13 mouse cellular contexts compared by ENCODE assay signal in the genomic region with DNA sequence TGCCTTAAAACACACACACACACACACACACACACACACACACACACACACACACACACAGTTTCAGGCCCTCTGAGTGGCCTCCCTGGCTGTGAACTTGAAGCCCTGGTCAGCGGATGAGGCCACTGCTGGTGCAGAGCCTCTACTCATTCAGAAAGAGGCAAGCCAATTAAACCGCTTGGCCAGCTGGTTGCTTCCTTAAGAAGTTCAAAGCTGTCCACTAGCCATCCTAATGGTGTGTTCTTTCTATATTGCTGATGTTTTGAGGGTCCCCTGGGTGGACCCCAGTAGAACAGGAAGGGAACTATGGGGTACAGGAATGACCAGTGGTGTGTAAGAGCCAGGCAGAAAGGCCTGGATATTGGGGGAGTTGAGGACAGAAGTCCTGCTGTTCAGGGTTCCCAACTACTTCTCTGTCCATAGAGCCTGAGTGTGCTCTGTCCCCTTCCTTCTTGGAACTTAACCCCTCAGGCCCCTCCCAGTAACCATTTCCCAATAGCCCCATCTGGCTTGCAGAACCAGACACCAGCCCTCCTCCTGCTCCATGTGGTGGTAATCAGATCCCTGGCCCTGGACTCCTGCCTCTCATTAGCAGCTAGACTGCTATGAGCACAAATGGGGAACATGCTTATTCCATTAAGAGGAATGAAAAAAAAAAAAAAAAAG.
DNase-seq lines count a peak whose midpoint lies in the region; ATAC-seq lines count a peak whose summit lies in the region.
"Had no signal": no experiment of that assay in that cellular context is flagged by ENCODE, and none has a peak within 500 bp of the region (broad histone marks: within the 10 kb centered on the region; RNA-seq: fewer than 3 reads in every experiment).

No protein-coding gene starts in this region.

- no peaks in the 10 kb centered on the region for H3K4me1 ChIP-seq in heart, embryonic 12.5 days (replicated peaks)
- H3K4me1 ChIP-seq: stomach, embryonic 15.5 days had no signal

- H3K9ac ChIP-seq in heart, embryonic 12.5 days: no peak overlapping the region
- H3K9ac ChIP-seq: stomach, embryonic 15.5 days had no signal

- no peak overlapping the region for H3K4me2 ChIP-seq in heart, embryonic 12.5 days
- H3K4me2 ChIP-seq: stomach, embryonic 15.5 days had no signal

- H3K27ac ChIP-seq in heart, embryonic 12.5 days (ENCODE audit: poor library complexity, severe bottlenecking): no peak overlapping the region
- H3K27ac ChIP-seq: heart, adult 2 months; stomach, embryonic 15.5 days had no signal

- no peak for ATAC-seq in heart, embryonic 12.5 days (ENCODE audit: insufficient number of reproducible peaks, low FRiP score)
- no peak for ATAC-seq in monocyte, adult 5-6 weeks (replicated peaks; ENCODE audit: insufficient number of reproducible peaks, low FRiP score, low TSS enrichment, poor library complexity, severe bottlenecking)
- ATAC-seq: CD4-positive, CD25-positive, alpha-beta regulatory T cell, adult 4 months had no signal

- no peaks in the 10 kb centered on the region for H3K27me3 ChIP-seq in heart, embryonic 12.5 days (replicated peaks)
- H3K27me3 ChIP-seq: stomach, embryonic 15.5 days had no signal

- no peak overlapping the region for H3K4me3 ChIP-seq in heart, embryonic 12.5 days
- H3K4me3 ChIP-seq: heart, adult 2 months; megakaryocyte, embryonic 14.5 days; stomach, embryonic 15.5 days had no signal

- H3K36me3 ChIP-seq in heart, embryonic 12.5 days: peaks cover 56% of the 10 kb centered on the region
- H3K36me3 ChIP-seq: stomach, embryonic 15.5 days had no signal

- H3K9me3 ChIP-seq in heart, embryonic 12.5 days (replicated peaks): no peaks in the 10 kb centered on the region
- H3K9me3 ChIP-seq: megakaryocyte, embryonic 14.5 days; stomach, embryonic 15.5 days had no signal

- 88% methylated on average over 2 of the region's 2 CpGs for WGBS in heart, embryonic 12.5 days

- DNase-seq in heart, adult 8-10 months (ENCODE audit: low spot score): peak; percentile 12
- peak; percentile 75 for DNase-seq in embryo, embryonic 10 days (ENCODE audit: low spot score)
- peak; percentile 92 for DNase-seq in forelimb bud, embryonic 11.5 days (ENCODE audit: low read depth, low spot score)
- DNase-seq in lung, postnatal 25 days (ENCODE audit: low spot score): peak; percentile 18
- DNase-seq in cerebellum, postnatal 14 days: no peak
- DNase-seq in B cell, adult 2 months: no peak
- DNase-seq: cerebellum, adult 2 months had no signal

Comparison
In these comparisons a context has a peak if more than half of its experiments do, and no peak if none do; other contexts are left out.
1. DNase-seq: peak in heart, adult 8-10 months (single experiment), embryo, embryonic 10 days (single experiment), forelimb bud, embryonic 11.5 days (single experiment) and lung, postnatal 25 days (single experiment); none in cerebellum, postnatal 14 days (0 of 2) and B cell, adult 2 months (0 of 2).